Mouse (Mus musculus) megakaryocyte, embryonic 14.5 days (primary cell): ENCODE measurements around the gene Pros1.

Experiments used
- FLI1 ChIP-seq: IDR thresholded peaks from 2 replicates; pipeline ENCODE4 v1.6.1; 2012; ENCODE audit warnings: low read length, inconsistent platforms, mixed read lengths
- GATA1 ChIP-seq: IDR thresholded peaks from 3 replicates; pipeline ENCODE4 v1.6.1; 2012; ENCODE audit warnings: mixed read lengths, low read length, inconsistent platforms, borderline replicate concordance

- TF ChIP-seq GATA1 (no peak), FLI1 (no peak)
Observed at GRCm38 (mm10) chr16:62822472-62822871, 31.6 kb upstream of the Pros1 start.
